Mouse (Mus musculus): Measurements from ENCODE around the gene Reg1.
A peak's percentile ranks its signal among the peaks of the same experiment; 100 is the strongest.
"Not testable (repeated sequence)": the region's sequence is repeated elsewhere in the genome, so short reads cannot be mapped to it uniquely, and the experiment has no call there.

The Reg1 gene

DNA sequence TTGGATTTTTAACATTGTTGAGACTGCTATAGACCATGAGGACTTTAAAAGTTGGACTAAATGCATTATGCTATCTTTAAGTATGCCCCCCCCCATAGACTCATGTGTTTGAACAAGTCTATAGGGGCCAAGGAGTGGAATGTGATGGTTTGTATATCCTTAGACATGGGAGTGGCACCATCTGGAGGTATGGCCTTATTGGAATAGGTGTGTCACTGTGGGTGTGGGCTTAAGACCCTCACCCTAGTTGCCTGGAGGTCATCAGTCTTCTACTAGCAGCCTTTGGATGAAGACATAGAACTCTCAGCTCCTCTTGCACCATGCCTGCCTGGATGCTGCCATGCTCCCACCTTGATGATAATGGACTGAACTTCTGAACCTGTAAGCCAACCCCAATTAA is at the start of gene Reg1:
Gene Reg1, plus strand, starts transcription at position 301 of the 400 bp plus-strand sequence.
- not testable (repeated sequence) for DNase-seq

DNA sequence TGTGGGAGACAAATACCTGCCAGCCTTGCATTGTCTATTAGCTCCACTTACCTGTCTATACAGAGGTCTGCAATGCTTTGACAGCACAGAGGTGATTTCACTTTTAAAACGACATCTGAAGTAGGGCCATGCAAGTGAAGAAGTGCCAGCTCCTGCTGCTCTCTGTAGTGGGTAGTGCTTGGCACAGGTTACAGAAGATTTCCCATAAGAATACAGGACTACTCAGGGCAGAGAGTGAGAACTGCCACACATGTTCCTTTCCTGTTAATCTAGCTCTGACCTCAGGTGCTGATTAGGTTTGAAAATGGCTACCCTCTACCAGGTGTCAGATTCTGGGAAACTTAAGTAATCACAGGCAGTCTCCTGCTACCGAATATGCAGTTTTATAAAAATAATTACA is 43.7 kb upstream of the Reg1 start, which contains the start of gene Reg3d:
Gene Reg3d, minus strand, starts transcription at position 101 of the 400 bp plus-strand sequence.
- DNase-seq, result peak; percentile 66

- DNase-seq, result no peak
These were observed 42.1 kb upstream of the Reg1 start, which contains the start of gene Reg3a for GRCm38 (mm10) chr6:78380409-78380808. TSS of gene Reg3a (plus strand) at chr6:78380709.

DNA sequence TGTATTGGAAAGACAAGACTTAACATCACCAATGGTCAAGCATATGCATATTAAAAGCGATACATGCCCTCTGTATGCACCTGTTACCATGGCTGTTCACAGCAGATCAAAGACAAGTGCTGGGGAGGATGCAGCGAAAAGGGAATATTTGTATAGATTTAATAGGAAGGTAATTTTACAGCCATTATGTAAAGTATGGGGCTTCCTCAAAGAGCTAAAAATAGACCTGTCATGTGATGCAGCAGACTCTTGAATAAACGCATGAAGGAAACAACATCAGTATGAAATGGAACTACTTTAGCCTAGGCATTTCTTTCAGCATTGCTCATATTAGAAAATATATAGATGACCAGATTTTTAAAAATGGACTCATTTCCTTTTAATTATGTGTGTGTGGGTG is 36.9 kb upstream of the Reg1 start:
- DNase-seq, result no peak

- DNase-seq, result not testable (repeated sequence)
These were observed 27.2 kb upstream of the Reg1 start, which contains the start of gene Reg2 for GRCm38 (mm10) chr6:78395323-78395722. TSS of gene Reg2 (plus strand) at chr6:78395623.

- DNase-seq, result no peak
These were observed 3.0 kb downstream of the Reg1 start for GRCm38 (mm10) chr6:78425497-78425896.

- no peak for DNase-seq
These were observed 24.7 kb downstream of the Reg1 start for GRCm38 (mm10) chr6:78447202-78447601.

DNA sequence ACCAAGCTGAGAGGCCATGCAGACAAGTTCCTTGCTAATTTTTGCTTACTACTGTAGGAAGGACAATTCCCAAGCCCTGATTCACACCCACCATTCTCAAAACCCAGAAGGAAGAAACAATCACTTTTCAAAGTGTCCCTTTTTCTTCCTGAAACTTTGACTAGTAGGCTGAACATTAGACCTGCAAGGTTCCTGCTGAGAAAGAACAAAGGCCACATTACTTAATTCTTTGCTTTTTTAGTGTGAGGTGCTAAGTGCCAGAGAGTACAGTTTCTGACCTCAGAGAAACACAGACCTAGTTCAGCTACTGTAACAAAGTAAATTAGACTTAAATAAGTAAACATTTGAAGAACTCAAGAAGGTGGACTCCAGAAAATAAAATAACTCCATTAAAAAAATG is 25.9 kb downstream of the Reg1 start:
- no peak for DNase-seq

GRCm38 (mm10) chr6:78452804-78453203 is 30.3 kb downstream of the Reg1 start:
- DNase-seq, result no peak

DNA sequence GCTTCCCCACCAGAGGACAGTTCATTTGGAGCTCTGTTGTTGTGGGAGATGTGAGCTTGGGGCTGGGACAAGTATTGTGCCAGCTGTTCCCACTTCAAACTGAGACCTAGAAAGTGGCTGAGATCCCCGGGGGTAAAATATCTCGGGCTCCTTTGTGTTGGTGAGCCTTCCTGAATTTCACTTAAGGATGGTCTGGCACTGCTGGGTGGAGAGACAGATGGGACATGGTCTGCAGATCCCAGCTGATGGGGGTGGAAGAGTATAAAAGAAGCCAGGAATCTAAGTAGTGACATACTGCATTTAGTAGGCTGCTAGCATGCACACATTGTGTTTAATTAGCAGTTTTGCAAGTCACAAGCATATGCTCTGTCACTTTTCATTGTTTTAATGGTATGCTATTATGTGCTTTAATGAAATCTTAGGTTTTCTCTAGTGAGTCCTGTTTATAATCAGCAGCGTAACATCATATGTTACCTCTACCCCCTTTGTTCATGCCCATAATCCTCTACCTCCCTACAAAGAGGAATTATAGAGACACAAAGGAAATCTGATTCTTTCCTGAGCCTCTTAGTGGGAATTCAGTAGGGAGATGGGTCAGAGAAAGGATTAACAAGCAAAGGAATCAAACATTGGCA is 37.8 kb downstream of the Reg1 start:
- no peak for DNase-seq

DNA sequence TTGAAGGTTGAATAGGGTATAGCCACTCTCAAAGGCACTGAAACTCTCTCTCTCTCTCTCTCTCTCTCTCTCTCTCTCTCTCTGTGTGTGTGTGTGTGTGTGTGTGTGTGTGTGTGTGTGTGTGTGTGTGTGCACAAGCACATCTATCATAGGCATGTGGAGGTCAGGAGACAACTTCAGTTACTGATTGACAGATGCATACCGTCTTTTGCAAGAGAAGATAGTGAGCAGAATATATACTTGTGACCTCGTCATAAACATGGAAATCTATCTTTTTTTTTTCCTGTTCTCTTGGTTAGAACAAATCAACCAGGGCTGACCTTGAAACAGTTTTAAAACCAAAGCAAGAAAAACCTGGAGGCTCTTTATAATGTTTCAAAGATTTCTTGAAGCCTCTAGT is 39.8 kb downstream of the Reg1 start:
- DNase-seq, result no peak

- no peak for DNase-seq
These were observed 40.8 kb downstream of the Reg1 start for GRCm38 (mm10) chr6:78463266-78463665.

DNA sequence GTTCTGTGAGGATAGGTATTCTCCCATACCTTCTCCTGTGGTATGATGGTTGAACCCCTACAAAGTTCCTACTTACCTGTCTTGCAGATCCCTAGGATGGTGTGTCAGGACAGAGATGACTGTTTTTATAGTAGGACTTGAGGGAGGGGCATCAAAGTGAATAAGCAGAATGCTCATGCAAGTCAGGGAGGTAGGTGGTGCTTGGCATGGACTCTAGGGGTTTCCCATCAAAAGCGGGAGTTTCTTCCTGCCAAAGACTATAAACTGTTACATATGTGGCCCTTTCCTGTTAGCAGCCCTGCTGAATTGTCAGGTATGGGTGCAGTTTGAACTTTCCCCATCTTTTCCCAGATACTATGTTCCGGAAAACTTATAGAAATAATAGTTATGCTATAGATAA is 46.3 kb downstream of the Reg1 start, which contains the start of gene Reg3g:
Gene Reg3g, minus strand, starts transcription at position 101 of the 400 bp plus-strand sequence.
- no peak for DNase-seq

GRCm38 (mm10) chr6:78469287-78469686 is 46.8 kb downstream of the Reg1 start:
- DNase-seq, result no peak

Data from heart, adult 11 months (tissue).